Mouse (Mus musculus) ES-Bruce4 (cell line): ENCODE results near the gene Ssr2.

Experiments used
- CTCF ChIP-seq: IDR thresholded peaks from one replicate; pipeline ENCODE4 v1.8.1; 2011; ENCODE audit warnings: low read depth, low read length
- POLR2A ChIP-seq: IDR thresholded peaks from one replicate; pipeline ENCODE4 v1.8.1; 2011; ENCODE audit warnings: low read length; ENCODE audit not compliant: insufficient read depth

DNA sequence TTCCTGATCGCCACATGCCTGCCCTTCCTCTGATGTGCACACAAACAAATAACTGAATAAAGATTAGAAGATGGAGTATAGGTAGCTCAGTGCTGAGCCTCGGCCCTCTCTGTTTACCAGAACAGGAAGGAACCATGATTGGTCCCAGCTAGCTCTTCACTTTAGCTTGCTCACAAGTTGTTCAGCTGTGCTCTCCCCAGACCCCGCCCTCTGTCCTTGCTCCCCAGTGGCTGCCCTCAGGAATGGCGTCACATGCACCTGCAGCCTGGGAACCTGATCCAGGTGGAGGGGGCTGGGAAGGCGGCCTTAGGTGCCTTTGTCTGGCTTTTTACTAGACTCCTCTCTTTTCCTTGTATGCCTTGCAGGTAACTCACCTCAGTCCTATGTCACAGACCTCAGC lies 39.4 kb downstream of the Ssr2 start:
- no peak for TF ChIP-seq CTCF
- TF ChIP-seq POLR2A: no peak
